16 mouse cellular contexts compared by ENCODE assay signal in genomic region chr16:44625108-44625616, GRCm38 (mm10).
DNase-seq lines count a peak whose midpoint lies in the region; ATAC-seq and TF ChIP-seq lines count a peak whose summit lies in the region.
"Had no signal": no experiment of that assay in that cellular context is flagged by ENCODE, and none has a peak within 500 bp of the region (broad histone marks: within the 10 kb centered on the region; RNA-seq: fewer than 3 reads in every experiment).

No protein-coding gene starts in this region.

- H3K4me3 ChIP-seq in lung, embryonic 14.5 days (ENCODE audit: low read depth, low read length): no peak overlapping the region
- H3K4me3 ChIP-seq in embryonic facial prominence, embryonic 13.5 days: no peak overlapping the region
- H3K4me3 ChIP-seq in limb, embryonic 11.5 days (ENCODE audit: low read depth, low read length): no peak overlapping the region
- H3K4me3 ChIP-seq: gastrocnemius, adult 2 months; heart, adult 2 months; midbrain, embryonic 10.5 days had no signal

- DNase-seq in lung, embryonic 14.5 days: no peak
- no peak for DNase-seq in lung, postnatal 25 days (ENCODE audit: low spot score)
- peak; percentile 68 for DNase-seq in brain, embryonic 14.5 days (ENCODE audit: low read depth)
- DNase-seq in limb, embryonic 11.5 days (ENCODE audit: low spot score): no peak
- no peak for DNase-seq in layer of hippocampus, postnatal 36 days
- no peak for DNase-seq in cerebellum, postnatal 14 days
- DNase-seq: cerebellum, adult 2 months; heart, adult 2 months; kidney, postnatal 25 days; right cerebral cortex, postnatal 14 days; thymus, postnatal 14 days had no signal

- no peaks in the 10 kb centered on the region for H3K27me3 ChIP-seq in lung, embryonic 14.5 days (ENCODE audit: insufficient read depth, low read length)
- H3K27me3 ChIP-seq in embryonic facial prominence, embryonic 13.5 days: no peaks in the 10 kb centered on the region
- no peaks in the 10 kb centered on the region for H3K27me3 ChIP-seq in limb, embryonic 11.5 days (ENCODE audit: control insufficient read depth, insufficient read depth, low read length)
- H3K27me3 ChIP-seq: CH12.LX had no signal

- no peak for ATAC-seq in lung, embryonic 14.5 days (ENCODE audit: insufficient read depth)
- ATAC-seq in embryonic facial prominence, embryonic 13.5 days (ENCODE audit: insufficient number of reproducible peaks, insufficient read depth, low FRiP score, low TSS enrichment, low read depth): no peak
- no peak for ATAC-seq in limb, embryonic 11.5 days (ENCODE audit: insufficient number of reproducible peaks, low FRiP score, low TSS enrichment, low read depth)
- ATAC-seq: hindbrain, embryonic 16.5 days had no signal

- H3K4me2 ChIP-seq in lung, embryonic 14.5 days: no peak overlapping the region
- no peak overlapping the region for H3K4me2 ChIP-seq in embryonic facial prominence, embryonic 13.5 days
- H3K4me2 ChIP-seq in limb, embryonic 11.5 days (ENCODE audit: low read depth, severe bottlenecking): no peak overlapping the region

- H3K36me3 ChIP-seq in lung, embryonic 14.5 days (ENCODE audit: insufficient read depth): no peaks in the 10 kb centered on the region
- no peaks in the 10 kb centered on the region for H3K36me3 ChIP-seq in embryonic facial prominence, embryonic 13.5 days
- H3K36me3 ChIP-seq in limb, embryonic 11.5 days (ENCODE audit: control insufficient read depth, insufficient read depth, low read length): no peaks in the 10 kb centered on the region; the same call in 1 of the 2 replicates
- H3K36me3 ChIP-seq: midbrain, embryonic 10.5 days had no signal

- no peak for TF ChIP-seq POLR2A in brain, embryonic 14.5 days (IDR thresholded peaks at IDR 0.05; ENCODE audit: borderline replicate concordance, extremely low read depth, insufficient read depth, insufficient read length, poor library complexity, severe bottlenecking)

- H3K9me3 ChIP-seq in lung, embryonic 14.5 days (ENCODE audit: low read depth, low read length): no peaks in the 10 kb centered on the region
- no peaks in the 10 kb centered on the region for H3K9me3 ChIP-seq in embryonic facial prominence, embryonic 13.5 days
- H3K9me3 ChIP-seq in limb, embryonic 11.5 days (ENCODE audit: control insufficient read depth, low read length): no peaks in the 10 kb centered on the region
- H3K9me3 ChIP-seq: midbrain, embryonic 10.5 days had no signal

- TF ChIP-seq CTCF in lung, embryonic 14.5 days (IDR thresholded peaks at IDR 0.05; ENCODE audit: low read depth): no peak
- TF ChIP-seq CTCF in brain, embryonic 14.5 days (IDR thresholded peaks at IDR 0.05; ENCODE audit: borderline replicate concordance, extremely low read depth, insufficient read depth, insufficient read length): no peak

- WGBS in lung, embryonic 14.5 days: 41% methylated on average over 6 of the region's 6 CpGs
- WGBS in embryonic facial prominence, embryonic 13.5 days: 56% methylated on average over 6 of the region's 6 CpGs
- 80% methylated on average over 6 of the region's 6 CpGs for WGBS in limb, embryonic 11.5 days

- H3K9ac ChIP-seq in lung, embryonic 14.5 days: no peak overlapping the region
- no peak overlapping the region for H3K9ac ChIP-seq in embryonic facial prominence, embryonic 13.5 days
- H3K9ac ChIP-seq in limb, embryonic 11.5 days (ENCODE audit: low read length): no peak overlapping the region

- H3K4me1 ChIP-seq in lung, embryonic 14.5 days (ENCODE audit: insufficient read depth): peaks cover 32% of the 10 kb centered on the region
- peaks cover 32% of the 10 kb centered on the region for H3K4me1 ChIP-seq in embryonic facial prominence, embryonic 13.5 days
- peaks cover 7% of the 10 kb centered on the region for H3K4me1 ChIP-seq in limb, embryonic 11.5 days (ENCODE audit: control insufficient read depth, insufficient read depth, low read length)

- peak overlapping the region; percentile 42; the same call in 1 of the 2 replicates for H3K27ac ChIP-seq in lung, embryonic 14.5 days (ENCODE audit: low read depth)
- H3K27ac ChIP-seq in embryonic facial prominence, embryonic 13.5 days: 0 out of 2 replicates have a peak overlapping the region, but pooled peaks have one; percentile 33
- H3K27ac ChIP-seq in limb, embryonic 11.5 days (replicated peaks; ENCODE audit: low read depth, low read length): 0 out of 2 replicates have a peak overlapping the region, but pooled peaks have one; percentile 2
- H3K27ac ChIP-seq: heart, adult 2 months had no signal
